Mouse (Mus musculus): ENCODE data around the gene Stx17. TPM values are rescaled to one million over a fixed set of nuclear protein-coding genes. Genes with fewer than 3 reads are reported as not detected.

Stx17 gene
- polyA plus RNA-seq, 1 experiment = 4.3 TPM

GRCm38 (mm10) chr4:48153229-48153628, 28.5 kb downstream of the Stx17 start:
- TF ChIP-seq FLI1 (IDR thresholded peaks at IDR 0.05; ENCODE audit: low read length) = no peak
- TF ChIP-seq GATA1 (IDR thresholded peaks at IDR 0.05; ENCODE audit: borderline replicate concordance, low read length) = no peak
- no peak overlapping the region for H3K4me3 ChIP-seq (replicated peaks)
- H3K36me3 ChIP-seq (replicated peaks; ENCODE audit: low read length) = peaks cover 71% of the 10 kb centered on the region
- H3K9me3 ChIP-seq = peaks cover 6% of the 10 kb centered on the region
- peaks cover 16% of the 10 kb centered on the region; the same call in 1 of the 2 replicates for H3K4me1 ChIP-seq
- H3K27me3 ChIP-seq (replicated peaks) = no peaks in the 10 kb centered on the region

- TF ChIP-seq GATA1 (IDR thresholded peaks at IDR 0.05; ENCODE audit: borderline replicate concordance, low read length) (no peak), FLI1 (IDR thresholded peaks at IDR 0.05; ENCODE audit: low read length) (no peak)
- H3K4me3 ChIP-seq (replicated peaks) = no peak overlapping the region
- H3K27me3 ChIP-seq (replicated peaks) = no peaks in the 10 kb centered on the region
- peaks cover 6% of the 10 kb centered on the region for H3K9me3 ChIP-seq
- peaks cover 29% of the 10 kb centered on the region for H3K4me1 ChIP-seq
- peaks cover 78% of the 10 kb centered on the region for H3K36me3 ChIP-seq (replicated peaks; ENCODE audit: low read length)
Observed at GRCm38 (mm10) chr4:48155864-48156263, 31.1 kb downstream of the Stx17 start.

DNA sequence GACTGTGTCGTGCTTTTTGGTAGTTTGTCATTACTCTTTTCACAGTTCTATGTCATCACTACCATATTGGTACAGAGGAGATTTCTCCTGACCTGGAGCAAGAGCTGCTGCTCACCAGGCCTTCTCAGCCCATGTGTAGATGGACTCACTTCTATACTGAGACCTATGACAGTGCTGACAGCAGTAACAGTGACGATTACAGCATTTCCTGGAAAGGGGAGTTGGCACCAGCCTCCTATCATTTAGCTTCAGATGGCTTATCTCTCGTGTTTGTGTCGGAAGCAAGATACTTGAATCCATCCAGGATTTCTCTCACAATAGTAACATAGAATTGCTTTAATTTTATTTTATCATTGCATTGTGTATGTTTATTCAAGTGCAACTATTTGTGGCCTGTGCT, 35.7 kb downstream of the Stx17 start:
- Histone ChIP-seq H3K4me1 (peaks cover 30% of the 10 kb centered on the region), H3K9me3 (peaks cover 6% of the 10 kb centered on the region), H3K36me3 (replicated peaks; ENCODE audit: low read length) (peaks cover 81% of the 10 kb centered on the region), H3K27me3 (replicated peaks) (no peaks in the 10 kb centered on the region), H3K4me3 (replicated peaks) (no peak overlapping the region)
- TF ChIP-seq FLI1 (IDR thresholded peaks at IDR 0.05; ENCODE audit: low read length) (no peak), GATA1 (IDR thresholded peaks at IDR 0.05; ENCODE audit: borderline replicate concordance, low read length) (no peak)

DNA sequence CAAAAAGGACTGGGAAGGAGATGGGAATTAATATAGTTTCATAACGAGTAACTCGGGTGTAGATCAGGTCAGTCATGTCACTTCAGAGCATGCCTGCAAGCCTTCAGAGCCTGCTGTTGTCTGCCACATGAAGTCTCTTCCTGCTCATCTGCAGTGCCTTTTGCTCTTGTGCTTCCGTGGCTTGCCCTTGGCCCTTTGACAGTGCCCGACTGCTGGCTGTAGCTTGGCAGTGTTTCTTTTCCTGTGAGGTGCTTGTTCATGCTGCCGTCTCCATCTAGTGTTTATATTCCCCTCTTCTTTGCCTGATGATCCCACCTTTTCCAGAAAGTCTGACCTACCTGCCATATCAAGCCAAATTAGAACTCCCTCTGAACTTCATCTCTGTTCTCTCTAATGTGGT, 39.1 kb downstream of the Stx17 start:
- H3K9me3 ChIP-seq = no peaks in the 10 kb centered on the region
- H3K36me3 ChIP-seq (replicated peaks; ENCODE audit: low read length) = peaks cover 79% of the 10 kb centered on the region
- H3K27me3 ChIP-seq (replicated peaks) = no peaks in the 10 kb centered on the region
- no peak overlapping the region for H3K4me3 ChIP-seq (replicated peaks)
- TF ChIP-seq FLI1 (IDR thresholded peaks at IDR 0.05; ENCODE audit: low read length) = no peak
- peaks cover 26% of the 10 kb centered on the region for H3K4me1 ChIP-seq

DNA sequence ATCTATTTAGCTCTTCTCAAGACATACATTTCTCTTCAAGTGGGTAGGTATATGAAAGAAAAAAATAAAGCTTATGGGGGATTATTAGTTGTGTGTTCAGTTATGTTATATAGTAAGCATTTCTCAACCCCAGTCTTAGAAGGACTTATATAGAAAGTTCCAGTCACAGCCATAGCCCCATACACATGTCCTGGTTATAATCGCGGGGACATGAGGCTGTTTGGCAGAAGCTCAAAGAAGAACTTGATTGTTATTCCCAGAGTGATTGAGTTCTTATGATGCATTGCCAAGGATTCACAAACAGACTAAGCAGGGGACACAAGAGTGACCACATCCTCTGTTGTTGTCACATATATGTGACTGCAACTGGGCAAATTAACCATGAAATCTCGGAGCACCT, 51.0 kb downstream of the Stx17 start:
- Histone ChIP-seq H3K4me1 (peaks cover 7% of the 10 kb centered on the region; the same call in 1 of the 2 replicates), H3K4me3 (replicated peaks) (no peak overlapping the region), H3K36me3 (replicated peaks; ENCODE audit: low read length) (peaks cover 38% of the 10 kb centered on the region), H3K27me3 (replicated peaks) (no peaks in the 10 kb centered on the region), H3K9me3 (peaks cover 6% of the 10 kb centered on the region; the same call in 1 of the 2 replicates)
- TF ChIP-seq GATA1 (IDR thresholded peaks at IDR 0.05; ENCODE audit: borderline replicate concordance, low read length) (no peak), FLI1 (IDR thresholded peaks at IDR 0.05; ENCODE audit: low read length) (no peak)

DNA sequence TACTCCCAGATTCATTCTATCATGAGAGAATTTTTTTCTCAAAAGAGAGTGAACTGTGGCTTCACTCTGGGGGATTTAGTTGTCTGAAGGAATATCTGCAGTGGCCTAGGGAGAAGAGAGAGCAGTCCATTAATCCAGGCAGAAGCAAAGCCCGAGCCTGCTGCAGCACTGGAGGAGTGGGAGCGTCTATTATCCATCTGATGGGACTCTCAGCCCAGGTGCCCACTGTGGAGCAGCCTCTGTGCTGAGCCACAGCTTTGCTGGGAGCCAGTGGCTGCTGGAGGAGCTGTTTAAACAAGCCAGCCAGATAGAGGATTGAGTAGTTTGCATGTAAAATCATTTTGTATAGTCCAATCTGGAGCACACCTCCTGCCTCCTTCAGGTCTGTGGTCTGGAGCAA, 56.2 kb downstream of the Stx17 start:
- H3K27me3 ChIP-seq (replicated peaks) = no peaks in the 10 kb centered on the region
- H3K36me3 ChIP-seq (replicated peaks; ENCODE audit: low read length) = peaks cover 83% of the 10 kb centered on the region
- peaks cover 6% of the 10 kb centered on the region; the same call in 1 of the 2 replicates for H3K9me3 ChIP-seq
- no peak overlapping the region for H3K4me3 ChIP-seq (replicated peaks)
- H3K4me1 ChIP-seq = peaks cover 33% of the 10 kb centered on the region
- TF ChIP-seq GATA1 (IDR thresholded peaks at IDR 0.05; ENCODE audit: borderline replicate concordance, low read length) (no peak), FLI1 (IDR thresholded peaks at IDR 0.05; ENCODE audit: low read length) (no peak)

DNA sequence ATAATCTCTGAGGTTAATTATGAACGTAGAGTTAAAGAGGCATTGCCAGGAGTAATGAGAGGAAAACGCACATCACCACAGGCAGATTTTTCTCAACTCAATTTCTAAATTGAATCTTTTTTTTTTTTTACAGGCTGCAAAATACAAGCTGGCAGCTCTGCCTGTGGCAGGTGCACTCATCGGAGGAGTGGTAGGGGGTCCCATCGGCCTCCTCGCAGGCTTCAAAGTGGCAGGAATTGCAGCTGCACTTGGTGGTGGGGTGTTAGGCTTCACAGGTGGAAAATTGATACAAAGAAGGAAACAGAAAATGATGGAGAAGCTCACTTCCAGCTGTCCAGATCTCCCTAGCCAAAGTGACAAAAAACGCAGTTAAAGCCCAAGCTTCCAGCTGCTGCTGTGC, 56.7 kb downstream of the Stx17 start:
- peaks cover 86% of the 10 kb centered on the region for H3K36me3 ChIP-seq (replicated peaks; ENCODE audit: low read length)
- H3K27me3 ChIP-seq (replicated peaks) = no peaks in the 10 kb centered on the region
- H3K4me1 ChIP-seq = peaks cover 32% of the 10 kb centered on the region
- H3K4me3 ChIP-seq (replicated peaks) = no peak overlapping the region
- peaks cover 6% of the 10 kb centered on the region; the same call in 1 of the 2 replicates for H3K9me3 ChIP-seq
- TF ChIP-seq FLI1 (IDR thresholded peaks at IDR 0.05; ENCODE audit: low read length) (no peak), GATA1 (IDR thresholded peaks at IDR 0.05; ENCODE audit: borderline replicate concordance, low read length) (no peak)

DNA sequence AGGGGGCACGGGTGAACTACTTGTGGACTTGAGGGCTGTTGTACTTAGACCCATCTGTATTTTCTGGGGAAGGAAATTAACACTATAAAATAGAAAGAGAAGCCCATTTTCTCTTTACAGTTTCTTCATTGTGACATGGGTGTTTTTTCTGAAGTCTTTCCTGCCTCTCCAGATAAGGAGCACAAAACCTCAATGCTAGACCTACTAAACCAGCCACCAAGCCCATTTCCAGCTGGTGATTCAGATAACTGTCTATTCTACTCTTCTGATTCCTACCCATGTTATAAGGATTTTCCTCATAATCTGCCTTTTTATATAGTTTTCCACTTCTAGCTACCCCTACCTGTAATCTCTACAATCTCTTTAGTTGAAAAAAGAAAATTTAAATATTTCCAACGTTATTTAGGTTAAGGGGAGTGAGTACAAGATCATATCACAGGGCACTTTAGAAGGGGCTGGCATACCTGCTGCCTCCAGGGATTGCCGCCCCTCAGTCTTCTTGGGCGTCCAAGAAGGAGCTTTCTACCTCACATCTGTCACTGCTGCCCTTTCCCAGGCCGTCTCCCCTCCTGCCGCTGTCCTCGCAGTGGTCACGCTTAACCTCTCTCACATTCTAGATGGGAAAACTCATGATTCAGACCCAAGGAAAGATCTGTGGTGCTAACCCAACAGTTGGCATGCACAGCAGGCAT, 57.5 kb downstream of the Stx17 start:
- H3K36me3 ChIP-seq (replicated peaks; ENCODE audit: low read length) = peaks cover 79% of the 10 kb centered on the region
- no peaks in the 10 kb centered on the region for H3K27me3 ChIP-seq (replicated peaks)

DNA sequence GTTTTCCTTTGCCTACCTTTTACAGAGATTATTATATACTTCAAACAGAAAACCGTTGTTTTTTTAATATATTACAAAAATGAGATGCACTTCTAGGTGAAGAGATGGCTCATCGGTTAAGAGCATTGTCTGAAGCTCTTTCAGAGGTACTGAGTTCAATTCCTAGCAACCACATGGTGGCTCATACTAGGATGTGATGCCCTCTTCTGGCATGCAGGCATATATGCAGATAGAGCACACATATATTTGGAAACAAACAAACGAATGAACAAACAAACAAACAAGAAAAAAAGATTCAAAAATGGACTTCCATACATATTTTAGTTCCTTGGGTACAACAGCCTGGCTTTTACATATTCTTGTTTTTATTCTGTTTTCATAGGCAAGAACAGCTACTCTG, 73.2 kb downstream of the Stx17 start:
- Histone ChIP-seq H3K9me3 (no peaks in the 10 kb centered on the region), H3K4me3 (replicated peaks) (no peak overlapping the region), H3K27me3 (replicated peaks) (no peaks in the 10 kb centered on the region), H3K36me3 (replicated peaks; ENCODE audit: low read length) (peaks cover 91% of the 10 kb centered on the region), H3K4me1 (no peaks in the 10 kb centered on the region)
- TF ChIP-seq GATA1 (IDR thresholded peaks at IDR 0.05; ENCODE audit: borderline replicate concordance, low read length) (no peak), FLI1 (IDR thresholded peaks at IDR 0.05; ENCODE audit: low read length) (no peak)

More for the DNA sequence above, 57.5 kb downstream of the Stx17 start:
- Histone ChIP-seq H3K9me3 (peaks cover 6% of the 10 kb centered on the region; the same call in 1 of the 2 replicates), H3K4me3 (replicated peaks) (peak overlapping the region; percentile 33), H3K4me1 (peaks cover 29% of the 10 kb centered on the region)
- TF ChIP-seq GATA1 (IDR thresholded peaks at IDR 0.05; ENCODE audit: borderline replicate concordance, low read length) (no peak; the same call in 2 of the 3 replicates), FLI1 (IDR thresholded peaks at IDR 0.05; ENCODE audit: low read length) (no peak)

DNA sequence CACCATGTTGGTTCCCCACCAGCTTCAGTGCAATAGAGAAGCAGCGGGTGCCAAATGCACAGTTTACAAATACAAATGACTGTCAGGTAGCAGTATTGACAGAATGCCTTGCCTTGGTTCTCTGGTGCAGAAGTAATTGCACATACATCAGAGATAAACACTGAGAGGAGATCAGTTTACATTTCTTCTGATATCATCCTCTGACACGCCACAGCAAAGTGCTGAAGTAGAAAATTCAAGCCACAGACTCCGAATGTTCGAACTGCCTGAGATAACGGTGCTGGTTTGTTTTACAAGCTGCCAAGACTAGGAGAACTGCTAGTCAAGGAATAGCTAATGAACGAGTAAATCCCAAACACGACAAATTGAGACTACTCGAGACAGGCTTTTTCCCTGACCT, 73.7 kb downstream of the Stx17 start:
- H3K4me3 ChIP-seq (replicated peaks) = no peak overlapping the region
- no peaks in the 10 kb centered on the region for H3K27me3 ChIP-seq (replicated peaks)
- H3K36me3 ChIP-seq (replicated peaks; ENCODE audit: low read length) = peaks cover 91% of the 10 kb centered on the region
- no peaks in the 10 kb centered on the region for H3K9me3 ChIP-seq
- TF ChIP-seq FLI1 (IDR thresholded peaks at IDR 0.05; ENCODE audit: low read length) (no peak), GATA1 (IDR thresholded peaks at IDR 0.05; ENCODE audit: borderline replicate concordance, low read length) (no peak)
- H3K4me1 ChIP-seq = no peaks in the 10 kb centered on the region
